Mouse (Mus musculus) cerebellum, postnatal 36 days (tissue): ENCODE data around the gene Gm43518.
A peak's percentile ranks its signal among the peaks of the same experiment; 100 is the strongest.

ENCODE experiments used
- DNase-seq, 2 experiments: peaks; one replicate each; pipeline ENCODE4 v3.0.0; 2021 to 2022; ENCODE audit warnings: mixed read lengths in 2 of 2

The Gm43518 gene

DNA sequence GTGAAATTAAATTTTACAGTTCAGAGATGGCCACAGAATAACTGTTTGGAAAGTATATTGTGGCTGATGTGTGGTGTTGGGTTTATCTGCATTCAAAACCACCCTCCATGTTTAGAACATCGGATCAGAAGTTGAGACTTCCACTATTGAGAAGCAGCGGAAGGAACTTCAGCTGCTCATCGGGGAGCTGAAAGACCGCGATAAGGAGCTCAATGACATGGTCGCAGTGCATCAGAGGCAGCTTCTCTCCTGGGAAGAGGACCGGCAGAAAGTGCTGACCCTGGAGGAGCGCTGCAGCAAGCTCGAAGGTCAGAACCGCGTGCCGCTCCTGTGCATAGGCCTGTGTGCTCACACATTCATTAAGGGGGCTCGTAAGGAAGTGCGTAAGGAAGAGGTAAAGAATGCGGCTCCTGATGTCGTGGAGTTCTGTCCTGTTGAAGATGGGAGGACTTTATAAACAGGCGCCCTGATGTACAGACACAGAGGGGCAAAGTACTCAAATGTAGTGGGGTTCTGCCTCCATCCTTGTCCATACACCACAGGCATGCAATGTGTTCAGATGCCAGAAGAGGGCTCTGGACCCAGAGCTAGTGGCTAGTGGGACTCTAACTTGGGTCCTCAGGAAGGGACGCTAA is 6.9 kb downstream of the Gm43518 start:
- DNase-seq, result no peak

DNA sequence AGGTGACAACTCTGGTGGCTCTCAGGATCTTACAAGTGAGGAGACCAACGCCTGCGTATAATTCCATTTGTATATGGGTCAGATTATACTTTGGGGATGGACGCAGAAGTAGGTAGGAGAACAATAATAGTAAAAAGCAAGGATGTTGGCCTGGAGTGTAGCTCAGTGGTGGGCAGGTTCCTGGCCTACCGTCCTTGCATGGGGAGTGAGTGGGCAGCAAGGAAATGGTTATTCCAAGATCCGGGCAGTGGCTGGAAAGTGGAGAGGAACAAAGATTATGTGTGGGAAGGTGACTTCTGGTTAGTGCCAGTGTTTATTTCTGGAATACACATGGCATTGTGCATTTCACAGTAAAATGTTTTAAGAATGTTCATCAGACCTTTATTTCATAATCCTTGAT is 8.7 kb downstream of the Gm43518 start:
- no peak for DNase-seq

DNA sequence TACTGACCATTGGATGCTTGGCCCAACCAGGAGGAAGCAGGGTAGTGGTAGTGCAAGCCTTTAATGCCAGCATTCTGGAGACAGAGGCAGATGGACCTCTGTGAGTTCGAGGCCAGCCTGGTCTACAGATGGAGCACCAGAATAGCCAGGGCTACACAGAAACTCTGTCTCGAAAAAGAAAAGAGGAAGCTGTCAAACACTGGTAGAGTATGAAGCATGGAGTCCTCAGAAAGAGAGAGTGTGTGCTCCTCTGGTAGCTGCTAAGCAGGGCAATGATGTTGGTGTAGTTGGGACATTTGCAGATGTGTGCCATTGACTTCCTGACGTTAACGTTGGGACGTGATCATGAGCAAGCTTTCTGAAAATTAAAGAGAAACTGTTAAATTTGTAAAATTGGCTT is 11.3 kb downstream of the Gm43518 start:
- no peak for DNase-seq

DNA sequence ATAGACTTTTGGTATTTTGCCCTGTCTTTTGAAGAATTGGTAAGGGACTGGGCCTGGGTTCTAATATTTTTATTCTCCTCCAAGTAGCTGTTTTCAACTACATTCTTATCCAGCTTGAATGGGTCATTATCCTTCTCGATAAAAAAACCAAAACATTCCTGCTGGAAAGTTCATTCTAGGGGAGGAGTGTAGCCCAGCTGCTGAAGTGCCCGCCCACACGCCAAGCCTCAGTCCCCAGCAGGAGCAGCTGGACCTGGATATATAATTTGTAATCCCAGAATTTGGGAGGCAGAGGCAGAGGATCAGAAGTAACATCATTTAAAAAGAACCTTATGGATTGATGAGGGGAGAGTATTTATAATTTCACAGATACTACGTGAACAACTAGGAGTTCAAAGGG is 19.3 kb downstream of the Gm43518 start:
- DNase-seq, result no peak

DNA sequence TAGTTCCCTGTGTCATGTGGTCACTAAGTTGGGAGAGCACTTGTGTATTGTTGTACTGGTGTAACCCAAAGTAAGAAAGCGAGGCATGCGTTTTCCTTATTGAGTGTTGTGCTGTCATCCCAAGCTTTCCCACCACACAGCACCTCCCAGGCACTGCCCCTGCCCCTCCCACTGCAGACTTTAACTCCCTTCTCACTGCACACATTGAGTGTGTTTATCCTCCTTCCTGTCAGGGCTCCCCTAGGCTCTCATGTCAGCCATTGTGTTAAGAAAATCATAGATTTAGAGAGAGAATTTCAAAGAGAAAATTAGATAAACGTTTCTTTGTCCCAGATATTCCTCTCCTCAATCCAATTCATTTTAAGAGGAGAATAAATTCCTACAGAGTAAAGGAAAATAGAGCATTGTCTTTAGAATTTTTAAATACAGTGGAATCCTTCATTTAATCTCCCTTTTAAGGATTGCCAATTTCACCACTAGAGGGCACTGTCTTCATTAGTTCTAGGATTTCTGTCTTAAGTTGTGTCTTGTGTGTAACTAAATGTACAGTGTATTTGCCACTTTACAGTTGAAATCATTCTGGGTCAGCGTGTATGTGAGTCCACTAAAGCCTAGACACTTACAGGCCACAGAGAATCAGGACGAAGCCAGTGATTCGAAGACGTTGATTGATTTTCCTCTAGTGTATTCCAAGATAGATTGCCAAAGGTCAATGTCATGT is 20.0 kb downstream of the Gm43518 start:
- peak in 1 of 2 experiments; percentile 25 for DNase-seq

DNA sequence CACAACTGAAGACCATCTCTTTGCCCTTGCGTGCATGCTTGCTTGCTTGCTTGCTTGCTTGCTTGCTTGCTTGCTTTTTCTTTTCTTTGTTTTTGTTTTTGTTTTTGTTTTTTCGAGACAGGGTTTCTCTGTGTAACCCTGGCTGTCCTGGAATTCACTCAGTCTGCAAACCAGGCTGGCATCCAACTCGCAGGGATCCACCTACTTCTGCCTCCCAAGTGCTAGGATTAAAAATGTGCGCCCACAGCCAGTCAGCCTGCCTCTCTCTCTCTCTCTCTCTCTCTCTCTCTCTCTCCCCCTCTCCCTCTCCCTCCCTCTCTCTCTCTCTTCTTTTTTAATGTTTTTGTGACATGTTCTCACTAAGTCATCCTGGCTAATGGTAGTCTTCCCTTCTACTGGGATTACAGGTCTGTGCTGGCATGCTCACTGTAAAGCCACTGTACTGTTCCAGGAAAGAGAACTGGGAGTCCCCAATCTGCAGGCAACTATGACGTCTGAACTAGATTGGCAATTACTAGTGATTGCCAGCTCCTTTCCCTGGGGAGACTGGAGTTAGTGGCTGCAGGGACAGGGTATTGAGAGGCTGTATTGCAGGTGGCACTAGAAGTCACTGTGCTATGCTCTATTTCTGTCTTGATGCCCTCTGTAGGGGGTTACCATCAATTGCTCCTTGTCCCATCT is 25.3 kb downstream of the Gm43518 start:
- no peak for DNase-seq

DNA sequence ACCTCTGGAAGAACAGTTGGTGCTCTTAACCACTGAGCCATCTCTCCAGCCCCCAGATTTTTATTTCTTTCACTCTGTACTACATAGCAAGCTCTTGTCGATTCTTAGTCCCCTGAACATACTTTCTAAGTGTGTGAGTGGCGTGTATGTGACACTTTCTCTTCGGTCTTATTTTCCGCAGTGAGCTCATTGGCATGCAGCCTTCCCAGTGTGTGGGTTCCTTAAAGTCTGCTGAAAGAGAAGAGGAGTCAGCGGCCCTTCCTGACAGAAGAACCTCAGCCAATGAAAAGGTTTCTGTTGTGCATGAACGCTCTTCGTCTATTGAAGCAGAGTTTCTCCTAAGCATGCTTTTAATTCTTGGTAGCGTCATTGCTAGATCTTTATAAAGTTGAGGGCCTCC is 30.0 kb downstream of the Gm43518 start:
- no peak for DNase-seq

DNA sequence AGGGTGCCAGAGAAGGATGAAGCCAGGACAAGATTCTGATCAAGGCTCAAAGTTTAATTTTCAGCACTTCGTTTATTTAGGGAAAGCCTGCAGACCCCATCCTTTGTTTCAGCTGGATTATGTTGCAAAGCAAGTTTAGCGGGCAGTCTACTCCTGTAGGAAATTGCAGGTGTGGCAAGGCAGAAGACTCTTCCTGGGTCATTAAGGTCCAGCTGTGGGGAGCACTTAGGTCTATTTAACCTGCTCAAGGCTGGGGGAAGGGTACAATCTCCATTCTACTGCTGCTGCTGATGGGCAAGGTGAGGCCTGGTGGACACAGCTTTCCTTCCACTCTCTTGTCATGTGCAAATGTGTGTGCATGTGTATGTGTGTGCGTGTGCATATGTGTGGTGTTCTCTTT is 31.8 kb downstream of the Gm43518 start:
- no peak for DNase-seq

DNA sequence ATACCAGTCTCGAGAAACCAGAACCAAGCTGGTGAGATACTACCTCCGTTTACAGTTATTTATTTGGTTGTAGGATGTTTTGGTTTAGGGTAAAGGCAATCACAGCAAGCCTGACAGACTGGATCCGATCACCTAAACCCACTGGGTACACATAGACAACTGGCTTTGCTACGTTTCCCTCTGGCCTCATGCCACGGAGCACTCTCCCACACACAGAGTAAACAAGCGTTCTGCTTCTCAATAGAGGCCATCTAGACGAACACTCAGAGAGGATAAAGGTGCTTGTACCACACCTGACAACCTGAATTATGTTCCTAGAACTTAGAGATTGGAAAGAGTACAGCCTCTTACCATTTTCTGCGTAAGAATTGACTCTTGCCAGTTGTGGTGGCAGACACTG is 32.9 kb downstream of the Gm43518 start:
- no peak for DNase-seq

DNA sequence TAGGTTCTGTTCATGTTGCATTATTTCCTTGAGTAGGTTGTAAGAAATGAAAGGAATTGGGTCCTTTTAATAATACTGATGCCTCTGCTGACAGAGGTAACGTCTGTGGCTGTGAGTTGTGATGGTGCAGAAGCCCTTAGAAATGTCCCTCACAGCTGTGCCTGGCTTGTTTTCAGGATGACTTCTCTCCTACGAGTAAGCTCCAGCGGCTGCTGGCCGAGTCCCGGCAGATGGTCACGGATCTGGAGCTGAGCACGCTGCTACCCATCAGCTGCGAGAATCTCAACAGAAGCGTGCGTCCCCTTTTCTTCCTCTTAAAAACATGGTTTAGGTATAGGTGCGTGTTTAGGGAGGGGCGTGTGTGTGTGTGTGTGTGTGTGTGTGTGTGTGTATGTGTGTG is 33.8 kb downstream of the Gm43518 start:
- DNase-seq, result no peak

DNA sequence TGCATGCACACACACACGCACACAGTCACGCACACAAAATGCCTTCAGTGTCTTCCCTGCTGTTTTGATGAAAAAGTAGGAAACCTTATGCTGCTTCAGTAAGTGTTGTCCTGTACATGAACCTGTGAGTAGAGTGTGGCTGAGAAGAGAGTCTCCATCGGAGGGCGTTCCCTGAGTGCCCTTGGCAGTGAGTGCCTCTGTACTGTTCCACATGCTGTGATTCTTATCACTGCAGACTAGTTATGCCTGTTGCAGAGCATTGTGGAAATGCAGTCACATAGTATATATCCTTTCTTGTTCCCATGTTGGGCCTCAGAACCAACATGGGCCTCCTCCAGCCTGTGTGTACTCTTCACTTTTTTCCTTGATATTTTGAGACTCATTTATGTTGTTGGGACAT is 37.0 kb downstream of the Gm43518 start:
- DNase-seq, result no peak

DNA sequence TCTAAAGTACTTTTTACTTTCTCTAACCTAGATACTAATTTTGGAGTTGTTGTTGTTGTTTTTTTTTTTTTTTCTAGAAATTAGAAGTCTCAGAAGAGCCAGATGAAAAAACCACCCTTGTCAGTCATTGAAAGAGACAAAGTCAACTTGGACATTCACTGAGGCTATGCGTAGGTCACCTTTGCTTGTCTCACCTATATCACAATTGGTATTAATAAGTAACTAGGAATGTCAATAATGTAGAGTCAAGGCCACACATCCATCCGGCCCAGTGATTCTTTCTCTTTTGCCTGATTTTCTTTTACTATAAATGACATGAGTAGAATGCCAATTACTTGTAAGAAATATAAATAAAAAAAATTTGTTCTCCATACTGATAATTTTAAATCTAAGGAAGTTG is 39.5 kb downstream of the Gm43518 start:
- DNase-seq, result no peak

DNA sequence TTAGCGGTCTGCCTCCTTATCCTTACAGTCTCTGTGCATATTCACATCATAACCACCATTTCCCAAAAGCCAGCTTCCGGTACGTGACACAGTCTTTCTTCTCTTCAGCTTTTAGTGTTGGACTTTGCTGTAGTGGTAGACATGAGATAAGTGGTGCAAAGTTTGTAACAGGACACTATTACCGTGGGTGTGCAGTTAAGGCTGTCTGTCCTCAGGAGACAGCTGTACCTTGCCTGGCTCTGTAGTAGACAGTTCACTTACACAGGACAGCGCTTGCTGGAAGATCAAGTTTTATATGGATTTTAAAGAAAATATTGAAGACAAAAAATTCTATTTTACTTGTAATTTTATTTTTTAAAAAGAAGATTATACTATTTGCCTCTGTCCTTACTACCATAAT is 41.2 kb downstream of the Gm43518 start:
- no peak for DNase-seq

DNA sequence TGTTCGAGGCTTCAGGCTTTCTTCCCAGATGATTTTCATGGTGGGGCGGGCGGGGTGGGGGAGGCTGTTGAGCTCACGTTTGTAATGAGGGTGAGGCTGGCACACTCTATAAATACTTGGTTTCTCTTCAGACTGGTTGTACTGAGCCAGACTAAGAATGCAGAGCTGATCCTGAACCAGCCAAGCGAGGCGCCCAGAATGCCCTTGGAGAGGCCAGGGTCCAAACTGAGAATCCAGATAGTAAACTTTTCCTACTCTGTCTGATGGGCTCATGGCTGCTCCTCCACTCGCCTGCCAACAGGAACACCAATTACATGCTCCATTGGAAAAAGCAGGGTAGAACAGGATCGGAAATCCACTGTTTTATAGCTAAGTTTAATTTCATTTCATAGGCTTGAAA is 42.0 kb downstream of the Gm43518 start:
- DNase-seq, result no peak

DNA sequence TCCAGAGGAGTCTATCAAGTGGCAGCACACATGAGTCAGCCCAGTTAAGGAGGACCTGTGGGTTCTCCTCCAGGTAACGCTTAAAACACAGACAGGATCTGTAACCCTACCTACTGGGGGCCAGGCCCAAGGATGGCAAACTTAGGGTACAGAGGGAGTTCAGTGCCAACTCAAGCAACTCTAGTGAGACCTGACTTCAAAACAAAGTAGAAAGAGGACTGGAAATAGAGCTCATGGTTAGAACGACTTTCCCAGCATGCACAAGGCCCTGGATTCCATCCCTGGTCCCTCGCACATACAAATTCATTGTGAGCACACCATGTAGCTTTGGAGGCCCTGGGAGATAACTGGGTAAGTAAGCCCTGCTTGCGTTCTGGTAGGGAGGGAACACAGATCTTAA is 43.4 kb downstream of the Gm43518 start:
- DNase-seq, result no peak

DNA sequence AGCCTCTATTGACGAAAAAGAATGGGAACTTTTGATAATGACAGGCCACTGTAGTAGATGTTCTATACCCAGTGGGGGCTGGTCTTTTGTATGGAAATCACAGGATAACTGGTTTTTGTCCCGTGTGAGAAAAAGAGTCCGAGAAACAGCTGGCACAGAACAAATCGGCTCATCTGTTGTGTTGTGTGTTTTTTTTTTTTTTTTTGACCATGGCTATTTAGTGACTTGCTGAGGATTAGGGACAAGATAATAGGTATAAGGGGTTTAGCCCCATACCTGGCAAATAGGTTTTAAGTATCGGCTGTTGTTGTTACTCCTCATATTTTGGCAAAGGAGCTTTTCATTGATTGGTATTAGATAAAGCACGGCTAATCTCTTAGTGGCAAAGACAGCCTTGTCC is 45.2 kb downstream of the Gm43518 start:
- no peak for DNase-seq

DNA sequence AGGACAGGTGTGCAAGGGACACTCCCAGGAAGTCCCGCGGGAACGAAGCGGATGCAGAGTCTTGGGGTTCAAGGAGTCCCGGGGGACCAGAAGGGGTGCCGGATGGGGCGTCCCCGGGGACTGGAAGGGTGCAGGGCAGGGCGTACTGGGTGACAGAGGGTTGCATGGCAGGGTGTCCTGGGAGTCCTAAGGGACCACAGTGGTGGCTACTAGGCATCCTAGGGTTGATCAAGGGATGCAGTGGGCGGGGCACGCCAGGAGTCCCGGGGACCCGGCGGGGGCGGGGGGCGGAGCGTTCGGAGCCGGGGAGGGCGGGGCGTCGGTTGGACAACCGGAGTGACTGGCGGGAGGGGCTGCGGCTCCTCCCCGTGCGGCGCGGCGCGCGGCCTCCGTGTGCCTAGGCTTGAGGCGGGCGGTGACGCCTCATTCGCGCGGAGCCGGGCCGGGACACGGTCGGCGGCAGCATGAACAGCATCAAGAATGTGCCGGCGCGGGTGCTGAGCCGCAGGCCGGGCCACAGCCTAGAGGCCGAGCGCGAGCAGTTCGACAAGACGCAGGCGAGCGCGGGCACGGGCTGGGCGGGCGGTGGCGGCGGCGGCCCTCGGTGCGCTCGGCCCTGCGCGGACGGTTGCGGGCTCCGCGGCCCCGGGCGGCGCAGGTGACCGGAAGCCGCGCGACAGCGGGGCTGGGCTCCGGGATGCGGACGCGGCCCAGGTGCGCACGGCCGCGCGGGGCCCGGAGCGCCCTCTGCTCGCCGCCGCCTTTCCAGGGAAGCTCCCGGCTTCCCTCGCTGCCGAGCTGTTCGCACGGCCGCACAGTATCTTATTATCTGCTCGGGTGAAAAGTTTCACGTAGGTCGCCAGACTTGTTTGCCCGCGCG is 46.3 kb downstream of the Gm43518 start, which contains the start of gene Hip1r:
TSS of gene Hip1r (plus strand) at position 330 of the 880 bp plus-strand sequence.
- peak; percentile 74 to 85 for DNase-seq

DNA sequence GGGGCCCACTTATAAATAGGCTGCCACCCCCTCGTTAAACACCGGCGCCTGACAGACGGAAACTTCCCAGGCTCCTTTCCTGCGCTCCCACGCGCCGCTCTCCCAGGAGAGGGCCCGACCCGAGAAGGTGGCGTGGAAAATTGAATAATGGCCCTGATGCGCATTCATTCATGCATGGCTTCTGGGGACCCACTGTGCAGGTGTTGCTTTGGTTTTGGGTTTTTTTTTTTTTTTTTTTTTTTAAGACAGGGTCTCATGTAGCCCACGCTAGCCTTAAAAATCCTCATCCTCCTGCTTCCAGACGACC is 46.9 kb downstream of the Gm43518 start:
- DNase-seq, result peak in 1 of 2 experiments; percentile 35

DNA sequence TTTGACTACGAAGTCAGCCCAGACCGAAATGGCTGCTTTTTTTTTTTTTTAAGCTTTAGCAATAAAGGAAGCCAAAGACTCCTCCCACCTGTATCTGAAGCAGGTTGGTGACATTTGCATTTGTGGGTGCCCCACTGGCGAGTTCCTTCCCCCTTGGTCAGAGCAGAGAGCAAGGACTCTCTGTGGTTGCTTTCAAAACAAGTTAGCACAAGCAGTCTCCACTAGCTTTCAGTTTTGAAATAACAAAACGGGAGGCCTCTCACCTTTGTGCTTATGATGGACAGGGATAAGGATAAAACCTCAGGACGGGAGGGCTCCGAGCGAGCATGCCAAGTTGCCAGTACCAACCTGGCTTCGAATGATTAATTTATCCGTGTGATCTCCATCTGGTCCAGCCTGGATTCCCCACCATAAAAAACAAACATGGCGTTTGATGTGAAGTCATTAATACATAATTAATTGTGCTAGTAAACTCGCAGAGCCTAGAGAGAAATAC is 47.4 kb downstream of the Gm43518 start:
- no peak for DNase-seq

DNA sequence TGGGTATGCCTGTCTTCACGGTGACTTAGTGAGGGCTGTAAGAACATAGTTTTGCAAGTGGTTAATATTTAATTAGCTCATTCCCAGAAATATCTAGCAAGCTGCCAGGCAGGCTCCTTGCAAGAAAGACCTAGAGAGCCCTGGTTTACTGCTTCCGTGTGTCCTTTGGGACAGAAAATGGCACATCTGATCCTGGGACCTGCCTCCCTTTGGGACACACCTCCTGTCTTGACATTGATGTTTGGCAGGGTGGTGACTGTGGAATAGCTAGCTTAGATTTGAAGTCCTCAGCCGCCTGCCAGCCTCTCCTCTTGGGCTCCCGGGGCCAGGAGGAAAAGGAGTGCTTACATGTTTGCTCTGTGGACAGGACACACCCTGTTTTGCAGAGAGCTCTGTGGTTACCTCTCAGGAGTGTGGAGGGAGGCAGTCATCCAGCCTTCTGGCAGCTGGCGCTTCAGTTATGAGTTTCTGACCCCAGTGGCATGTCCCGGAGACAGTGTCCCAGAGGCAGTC is 48.5 kb downstream of the Gm43518 start:
- DNase-seq, result no peak

DNA sequence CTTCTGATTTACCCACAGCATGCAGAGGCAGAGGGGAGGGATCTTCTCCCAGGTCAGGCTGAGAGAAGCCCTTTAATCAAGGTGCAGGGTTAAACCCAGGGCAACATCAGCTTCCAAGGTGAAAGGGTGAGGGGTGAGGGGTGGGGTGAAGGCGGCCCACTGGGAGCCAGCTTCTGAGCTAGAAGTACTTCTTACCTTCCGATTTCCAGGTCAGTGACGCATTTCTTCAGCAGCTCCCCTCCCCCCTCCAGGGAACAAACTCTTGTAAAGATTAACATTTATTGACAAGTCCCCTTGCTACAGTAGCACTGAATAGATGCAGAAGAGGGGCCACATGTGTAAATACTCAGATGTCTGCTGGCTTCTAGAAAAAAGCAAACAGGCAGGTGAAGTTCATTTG is 50.0 kb downstream of the Gm43518 start:
- DNase-seq, result no peak

DNA sequence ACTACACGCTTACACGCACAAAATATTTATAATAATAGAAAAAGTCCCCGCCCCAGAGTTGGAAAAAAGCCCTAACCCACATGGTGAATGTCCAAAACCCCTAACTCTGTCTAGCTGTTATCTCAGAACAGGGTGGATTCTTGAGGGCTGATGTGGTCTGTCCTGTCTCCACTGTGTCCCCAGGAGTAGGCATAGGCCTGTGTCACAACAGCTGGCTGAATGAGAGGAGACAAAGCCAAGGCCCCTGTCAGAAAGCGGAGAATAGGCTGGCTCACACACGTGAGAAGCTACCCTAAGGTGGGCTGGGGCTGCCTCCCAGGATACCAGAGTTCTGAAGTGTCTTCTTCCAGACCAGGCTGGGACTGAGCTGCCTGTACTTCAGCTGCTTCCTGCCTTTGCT is 50.9 kb downstream of the Gm43518 start:
- DNase-seq, result no peak
